Mouse (Mus musculus): ENCODE data around the gene Toporsl.

DNA sequence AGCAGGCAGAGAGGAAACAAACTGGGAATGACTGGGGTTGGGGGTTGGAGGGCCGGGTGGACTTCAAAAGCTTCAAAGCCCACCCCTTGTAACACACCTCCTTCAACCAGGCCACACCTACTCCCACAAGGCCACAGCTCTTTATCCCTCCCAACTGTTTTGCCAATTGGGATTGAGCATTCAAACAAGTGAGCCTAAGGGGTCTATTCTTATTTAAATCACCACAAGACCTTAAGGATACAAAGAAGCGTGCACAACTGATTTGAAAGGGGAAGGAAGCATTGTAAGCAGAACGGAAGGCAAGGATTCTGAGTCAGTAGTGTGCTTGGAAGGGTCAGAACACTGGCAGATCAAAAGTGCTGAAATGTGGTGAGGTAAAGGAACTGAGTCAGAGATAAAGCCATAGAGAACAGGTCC is 64.6 kb downstream of the Toporsl start:
- no peak for TF ChIP-seq EP300 (IDR thresholded peaks at IDR 0.05; ENCODE audit: low read length)
- no peak for TF ChIP-seq CHD1 (IDR thresholded peaks at IDR 0.05; ENCODE audit: low read depth, low read length)
- no peak for TF ChIP-seq POLR2A (IDR thresholded peaks at IDR 0.05; ENCODE audit: low read depth, low read length)
- no peak for TF ChIP-seq CTCF (conservative IDR thresholded peaks at IDR 0.05 in 1 of 2, IDR thresholded peaks at IDR 0.05 in 1 of 2; ENCODE audit: low read depth in 2 of 2, low read length in 2 of 2)
- TF ChIP-seq RAD21 (IDR thresholded peaks at IDR 0.05; ENCODE audit: low read depth, low read length) = no peak
- TF ChIP-seq USF2 (conservative IDR thresholded peaks at IDR 0.05; ENCODE audit: low read depth, low read length) = no peak
- TF ChIP-seq ZNF384 (IDR thresholded peaks at IDR 0.05; ENCODE audit: low read depth, low read length) = no peak
- TF ChIP-seq KAT2A (IDR thresholded peaks at IDR 0.05; ENCODE audit: insufficient replicate concordance, low read length) = no peak
- no peak for TF ChIP-seq SMC3 (IDR thresholded peaks at IDR 0.05; ENCODE audit: low read depth, low read length)

All from CH12.LX (cell line).